Mouse (Mus musculus) lung, postnatal 0 days (tissue): ENCODE measurements around the gene Alpk3. TPM values are rescaled to one million over a fixed set of nuclear protein-coding genes. Genes with fewer than 3 reads are reported as not detected.

ENCODE experiments used
- ATAC-seq: fragments of 200-750 bp; cut with Nextera tagmentation; 2 replicates; pipeline ENCODE4 v1.8.0; 2017; ENCODE audit warnings: moderate library complexity
- DNase-seq: peaks from one replicate; pipeline ENCODE4 v3.0.0-alpha.2; 2016; ENCODE audit warnings: low spot score
- H3K27ac ChIP-seq: fragments of 300-500 bp; sonication (generic); 2 replicates; pipeline ENCODE4 v1.5.1; 2014; ENCODE audit warnings: antibody characterized with exemption, mild to moderate bottlenecking, low read length, mixed read lengths
- H3K27me3 ChIP-seq: fragments of 300-500 bp; sonication (generic); replicated peaks from 2 replicates; pipeline ENCODE4 v1.6.1; 2014; ENCODE audit warnings: low read length, mixed read lengths; ENCODE audit not compliant: insufficient read depth
- H3K36me3 ChIP-seq: fragments of 300-500 bp; sonication (generic); 2 replicates; pipeline ENCODE4 v1.6.1; 2014; ENCODE audit warnings: low read length, mixed read lengths; ENCODE audit not compliant: insufficient read depth
- H3K4me1 ChIP-seq: fragments of 300-500 bp; sonication (generic); 2 replicates; pipeline ENCODE4 v1.6.1; 2014; ENCODE audit warnings: antibody characterized with exemption, low read depth, low read length, mixed read lengths; ENCODE audit not compliant: insufficient read depth
- H3K4me2 ChIP-seq: fragments of 300-500 bp; sonication (generic); replicated peaks from 2 replicates; pipeline ENCODE4 v1.6.1; 2014; ENCODE audit warnings: low read depth, mild to moderate bottlenecking, low read length, moderate library complexity, mixed read lengths
- H3K4me3 ChIP-seq: fragments of 300-500 bp; sonication (generic); 2 replicates; pipeline ENCODE4 v1.5.1; 2014; ENCODE audit warnings: low read depth, low read length
- H3K9ac ChIP-seq: fragments of 300-500 bp; sonication (generic); replicated peaks from 2 replicates; pipeline ENCODE4 v1.6.1; 2014; ENCODE audit warnings: low read depth, mild to moderate bottlenecking
- H3K9me3 ChIP-seq: fragments of 300-500 bp; sonication (generic); 2 replicates; pipeline ENCODE4 v1.6.1; 2016; ENCODE audit warnings: low read length, mixed read lengths
- CTCF ChIP-seq: IDR thresholded peaks from 2 replicates; pipeline ENCODE4 v1.5.1; 2016; ENCODE audit warnings: antibody characterized with exemption, mild to moderate bottlenecking
- EP300 ChIP-seq: IDR thresholded peaks from 2 replicates; pipeline ENCODE4 v1.6.1; 2016; ENCODE audit warnings: antibody characterized with exemption, mild to moderate bottlenecking, control low read depth
- WGBS: fragments of 180-500 bp; shearing (Covaris S2); extraction: QIAGEN DNeasy Blood & Tissue Kit; methylation state at CpG from one replicate; pipeline ENCODE4 v1.1.7; 2014; 5-methylcytosine and 5-hydroxymethylcytosine counted together
- polyA plus RNA-seq: library from polyadenylated mRNA; unstranded; fragments of >200 nt; fragmentation: Nextera tagmentation; extraction: Ambion mirVana; gene quantifications from 2 replicates; pipeline ENCODE4 v1.2.1, GENCODE M21; 2015

Alpk3 gene
- polyA plus RNA-seq, 1 experiment from 2014 or later: 0.70 TPM

GRCm38 (mm10) chr7:81121099-81121498, 63.7 kb downstream of the Alpk3 start:
- H3K36me3 ChIP-seq: no peaks in the 10 kb centered on the region
- no peak overlapping the region for H3K9ac ChIP-seq
- no peak overlapping the region for H3K27ac ChIP-seq
- no peak overlapping the region for H3K4me3 ChIP-seq
- DNase-seq: no peak
- H3K4me2 ChIP-seq: no peak overlapping the region
- no peaks in the 10 kb centered on the region for H3K9me3 ChIP-seq
- ATAC-seq: no peak
- no peaks in the 10 kb centered on the region for H3K27me3 ChIP-seq
- no peaks in the 10 kb centered on the region for H3K4me1 ChIP-seq
- TF ChIP-seq EP300 (no peak), CTCF (no peak)
- WGBS: 54% methylated on average over 3 of the region's 3 CpGs

DNA sequence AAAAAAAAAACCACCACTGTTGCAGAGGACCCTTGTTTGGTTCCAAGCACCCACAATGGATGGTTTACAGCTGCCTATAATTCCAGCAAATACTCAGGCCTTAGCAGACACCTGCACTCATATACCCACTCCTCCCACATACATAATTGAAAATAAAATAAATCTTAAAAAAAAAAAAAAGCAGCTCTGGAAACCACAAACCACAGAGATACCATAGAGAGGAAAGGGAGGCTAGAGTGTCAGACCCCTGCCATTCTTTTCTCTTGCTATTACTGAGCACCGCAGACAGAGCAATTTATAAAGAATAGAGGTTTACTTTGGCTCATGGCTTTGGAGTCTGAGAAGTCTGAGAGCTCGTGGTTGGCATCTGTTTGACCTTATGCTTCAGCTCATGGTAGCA, 65.4 kb downstream of the Alpk3 start:
- H3K27ac ChIP-seq: no peak overlapping the region
- ATAC-seq: no peak
- H3K36me3 ChIP-seq: no peaks in the 10 kb centered on the region
- H3K4me1 ChIP-seq: no peaks in the 10 kb centered on the region
- H3K9me3 ChIP-seq: no peaks in the 10 kb centered on the region
- H3K9ac ChIP-seq: no peak overlapping the region
- no peaks in the 10 kb centered on the region for H3K27me3 ChIP-seq
- DNase-seq: no peak
- WGBS: 57% methylated on average over 2 of the region's 2 CpGs
- H3K4me2 ChIP-seq: no peak overlapping the region
- TF ChIP-seq EP300 (no peak), CTCF (no peak)
- no peak overlapping the region for H3K4me3 ChIP-seq

DNA sequence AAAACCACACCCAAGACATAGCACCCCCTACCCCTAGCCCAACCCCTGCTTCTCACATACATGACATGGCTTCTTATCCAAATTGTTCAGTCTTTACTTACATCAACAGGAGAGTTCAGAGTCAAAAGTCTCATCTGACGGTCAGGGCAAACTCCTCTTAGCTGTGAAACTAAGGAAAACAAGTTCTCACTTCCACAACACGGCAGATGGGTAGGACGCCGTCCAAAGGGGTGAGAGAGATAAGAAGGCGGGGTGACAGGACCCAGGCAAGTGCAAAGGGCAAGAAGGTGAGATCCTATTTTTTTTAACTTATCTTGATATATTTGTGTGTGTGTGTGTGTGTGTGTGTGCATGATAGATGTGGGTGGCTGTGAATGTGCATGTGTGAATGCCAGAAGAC, 66.2 kb downstream of the Alpk3 start:
- H3K27ac ChIP-seq: no peak overlapping the region

GRCm38 (mm10) chr7:81124773-81125172, 67.4 kb downstream of the Alpk3 start:
- H3K9ac ChIP-seq: no peak overlapping the region
- H3K4me1 ChIP-seq: no peaks in the 10 kb centered on the region
- H3K36me3 ChIP-seq: no peaks in the 10 kb centered on the region
- H3K4me2 ChIP-seq: no peak overlapping the region
- no peak overlapping the region for H3K27ac ChIP-seq
- TF ChIP-seq EP300 (no peak), CTCF (no peak)
- no peaks in the 10 kb centered on the region for H3K9me3 ChIP-seq
- no peaks in the 10 kb centered on the region for H3K27me3 ChIP-seq
- DNase-seq: no peak
- ATAC-seq: no peak
- H3K4me3 ChIP-seq: no peak overlapping the region
- WGBS: 58% methylated on average over 8 of the region's 8 CpGs

More for the DNA sequence above, 66.2 kb downstream of the Alpk3 start:
- Histone ChIP-seq H3K36me3 (no peaks in the 10 kb centered on the region), H3K27me3 (no peaks in the 10 kb centered on the region), H3K4me2 (no peak overlapping the region), H3K4me3 (no peak overlapping the region), H3K9me3 (no peaks in the 10 kb centered on the region), H3K9ac (no peak overlapping the region), H3K4me1 (no peaks in the 10 kb centered on the region)
- ATAC-seq: no peak
- WGBS: 68% methylated on average over 5 of the region's 5 CpGs
- no peak for DNase-seq
- no peak for TF ChIP-seq CTCF
- TF ChIP-seq EP300: no peak

GRCm38 (mm10) chr7:81125215-81126175, 68.1 kb downstream of the Alpk3 start:
- H3K27me3 ChIP-seq: no peaks in the 10 kb centered on the region

GRCm38 (mm10) chr7:81131864-81132263, 74.5 kb downstream of the Alpk3 start:
- Histone ChIP-seq H3K4me3 (no peak overlapping the region), H3K4me1 (peaks cover 9% of the 10 kb centered on the region; the same call in 1 of the 2 replicates), H3K36me3 (no peaks in the 10 kb centered on the region), H3K27ac (no peak overlapping the region), H3K27me3 (no peaks in the 10 kb centered on the region), H3K9me3 (no peaks in the 10 kb centered on the region), H3K4me2 (no peak overlapping the region), H3K9ac (no peak overlapping the region)
- 55% methylated on average over 7 of the region's 7 CpGs for WGBS
- no peak for TF ChIP-seq EP300
- TF ChIP-seq CTCF: no peak
- DNase-seq (peak; percentile 80), ATAC-seq (peak; percentile 55)

More at GRCm38 (mm10) chr7:81125215-81126175, 68.1 kb downstream of the Alpk3 start:
- DNase-seq (no peak), ATAC-seq (no peak)
- no peak overlapping the region for H3K4me3 ChIP-seq
- WGBS: 48% methylated on average over 10 of the region's 10 CpGs
- no peak overlapping the region for H3K27ac ChIP-seq
- TF ChIP-seq CTCF: no peak
- no peak for TF ChIP-seq EP300
- H3K9me3 ChIP-seq: no peaks in the 10 kb centered on the region
- H3K36me3 ChIP-seq: no peaks in the 10 kb centered on the region
- no peak overlapping the region for H3K9ac ChIP-seq
- H3K4me2 ChIP-seq: no peak overlapping the region
- H3K4me1 ChIP-seq: no peaks in the 10 kb centered on the region
